Mouse (Mus musculus): ENCODE measurements around the gene Dnah2.

Gene Dnah2

DNA sequence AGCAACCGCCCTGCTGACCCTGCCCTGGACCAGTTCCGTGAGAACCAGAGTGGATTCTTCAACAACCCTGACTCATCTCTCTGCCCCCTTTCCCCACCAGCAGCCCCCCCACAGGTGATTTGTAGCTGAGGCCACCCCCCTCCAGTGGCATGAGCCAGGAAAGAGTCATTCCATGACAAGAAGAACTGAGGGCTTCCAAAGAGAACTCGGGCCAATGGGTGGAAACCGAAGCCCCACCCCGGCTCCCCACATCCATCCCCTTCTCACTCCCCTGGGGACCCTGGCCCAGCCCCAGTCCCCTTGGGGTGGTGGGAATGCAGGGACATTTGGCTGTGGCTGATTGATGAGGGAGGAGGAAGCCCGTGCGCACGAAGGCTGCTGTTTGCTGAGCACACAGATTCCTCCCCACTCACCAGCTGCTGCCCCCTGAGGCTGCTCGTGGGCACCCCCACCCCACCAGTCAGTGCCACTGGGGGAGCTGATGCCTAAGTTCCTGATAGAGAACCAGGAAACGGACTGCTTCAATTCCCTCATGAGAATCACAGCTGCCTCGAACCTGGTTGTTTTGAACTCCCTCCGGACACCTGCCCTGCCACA is at the start of gene Dnah2:
TSS of gene Dnah2 (minus strand) at position 51 of the 597 bp plus-strand sequence.
- ChIA-PET POLR2A (interaction anchor here in 3 of 4 experiments (0.6 to 10.6 kb wide), 7 partner anchors 8 to 347 kb away, joined by 3 to 110 read pairs (median 7); partner anchors contain the start of genes Efnb3 (in 2 of the 3), Trp53 (in 1 of the 3) and Wrap53 (in 1 of the 3)), CTCF (interaction anchor here in 1 of 4 experiments (1.1 kb wide), 1 partner anchor 65 kb away, joined by 4 read pairs; no protein-coding TSS in a partner anchor)

DNA sequence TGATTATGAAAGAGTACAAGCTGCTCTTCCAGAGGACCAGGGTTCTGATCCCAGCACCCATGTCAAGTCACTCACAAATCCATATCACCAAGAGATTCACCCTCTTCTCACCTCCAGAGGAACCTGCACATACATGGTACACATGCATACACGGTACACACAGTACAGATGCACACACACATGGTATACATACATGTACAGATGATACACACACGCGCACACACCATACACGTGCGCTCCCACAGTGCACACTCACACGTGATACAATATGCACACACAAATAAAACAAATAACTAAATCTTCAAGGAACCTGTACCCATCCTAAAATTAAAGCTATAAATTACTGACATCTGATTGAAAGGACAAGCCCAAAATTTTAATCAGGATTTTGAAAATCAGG is 45.9 kb upstream of the Dnah2 start:
- ChIA-PET POLR2A (interaction anchor here in 3 of 4 experiments (0.7 to 16.3 kb wide), 7 partner anchors 10 to 219 kb away, joined by 3 to 500 read pairs (median 6); partner anchors contain the start of genes Trp53 (in 3 of the 3), Wrap53 (in 3 of the 3) and Atp1b2 (in 2 of the 3)), CTCF (interaction anchor here in 1 of 4 experiments (0.6 to 1.8 kb wide), 2 partner anchors 10 to 29 kb away, joined by 3 to 5 read pairs; no protein-coding TSS in a partner anchor)

DNA sequence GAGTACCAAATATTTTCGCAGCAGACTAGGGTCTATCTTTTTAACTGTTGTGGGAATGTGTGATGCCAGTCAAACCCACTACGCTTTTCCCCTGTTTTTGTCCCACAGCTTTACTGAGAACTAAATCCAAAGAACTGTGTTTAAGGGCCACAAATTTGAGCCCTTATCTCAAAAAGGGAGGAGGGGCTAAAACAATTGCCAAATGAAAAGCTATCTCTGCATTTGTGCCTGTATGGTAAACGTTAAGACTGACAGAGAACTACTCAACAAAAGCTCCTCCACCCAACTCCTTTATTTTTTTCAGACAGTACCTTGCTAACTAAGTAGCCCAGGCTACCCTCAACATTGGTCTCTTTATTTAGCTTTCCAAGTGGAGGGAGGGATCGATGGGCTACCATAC is 43.9 kb upstream of the Dnah2 start:
- ChIA-PET CTCF (interaction anchor here in 2 of 4 experiments (0.7 to 1.6 kb wide), 3 partner anchors 36 to 582 kb away, joined by 3 read pairs; no protein-coding TSS in a partner anchor), POLR2A (interaction anchor here in 3 of 4 experiments (0.6 to 17.7 kb wide), 17 partner anchors 8 to 269 kb away, joined by 3 to 500 read pairs (median 4); partner anchors contain the start of genes Trp53 (in 3 of the 3), Wrap53 (in 3 of the 3), Atp1b2 (in 2 of the 3) and Cntrob (in 1 of the 3))

GRCm38 (mm10) chr11:69591899-69592637 is 43.2 kb upstream of the Dnah2 start:
- POLR2A ChIA-PET: interaction anchor here (0.6 to 17.7 kb wide), 18 partner anchors 8 to 268 kb away, joined by 3 to 500 read pairs (median 4); partner anchors contain the start of genes Trp53 (in 3 of the 4), Wrap53 (in 3 of the 4), Atp1b2 (in 2 of the 4) and Cntrob (in 1 of the 4)
- CTCF ChIA-PET: interaction anchor here in 2 of 4 experiments (0.7 kb wide), 2 partner anchors 125 to 339 kb away, joined by 3 to 5 read pairs; no protein-coding TSS in a partner anchor

DNA sequence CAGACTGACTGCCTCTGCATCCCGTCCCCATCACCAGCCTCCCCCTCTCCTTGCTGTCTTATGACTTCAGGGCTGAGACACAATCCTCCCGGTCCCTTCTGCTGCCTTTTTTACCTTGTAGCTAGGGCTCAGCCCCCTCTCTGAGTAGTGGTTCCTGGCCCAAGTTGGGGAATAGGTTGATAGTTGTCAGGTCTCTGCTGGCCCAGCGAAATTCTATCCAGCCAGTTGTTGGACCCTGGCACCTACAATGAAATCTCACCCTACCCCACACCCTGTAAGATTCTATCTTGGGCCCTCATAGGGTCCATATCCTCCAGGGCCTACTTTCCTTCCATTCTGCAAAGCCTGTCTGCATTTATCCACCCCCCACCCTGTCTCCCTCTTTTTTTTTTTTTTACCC is 42.5 kb upstream of the Dnah2 start:
- ChIA-PET CTCF (interaction anchor here in 2 of 4 experiments (0.7 to 3.1 kb wide), 2 partner anchors 11 to 338 kb away, joined by 5 to 14 read pairs; partner anchors contain the start of genes Trp53 (in 1 of the 2) and Wrap53 (in 1 of the 2)), POLR2A (interaction anchor here (0.7 to 17.7 kb wide), 10 partner anchors 9 to 63 kb away, joined by 3 to 500 read pairs (median 6); partner anchors contain the start of genes Atp1b2 (in 2 of the 4), Trp53 (in 2 of the 4), Wrap53 (in 2 of the 4) and Fxr2 (in 1 of the 4))

DNA sequence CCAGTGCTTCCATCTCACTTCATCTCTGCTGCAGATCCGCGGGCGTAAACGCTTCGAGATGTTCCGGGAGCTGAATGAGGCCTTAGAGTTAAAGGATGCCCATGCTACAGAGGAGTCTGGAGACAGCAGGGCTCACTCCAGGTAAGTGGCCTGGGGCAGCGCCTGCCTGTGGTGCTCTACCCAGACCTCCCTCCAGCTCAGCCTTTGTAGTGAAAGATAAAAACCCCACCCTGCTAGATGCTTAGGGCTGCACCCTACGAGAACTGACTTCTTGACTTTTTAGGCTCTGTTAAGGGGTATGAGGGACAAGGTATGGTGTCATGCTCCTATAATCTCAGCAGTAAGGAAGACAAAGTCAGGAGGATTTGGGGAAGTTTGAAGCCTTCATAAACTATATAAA is 41.7 kb upstream of the Dnah2 start:
- ChIA-PET POLR2A (interaction anchor here (0.6 to 17.7 kb wide), 19 partner anchors 8 to 810 kb away, joined by 3 to 500 read pairs (median 6); partner anchors contain the start of genes Atp1b2 (in 3 of the 4), Trp53 (in 2 of the 4), Wrap53 (in 2 of the 4) and Fxr2 (in 1 of the 4)), CTCF (interaction anchor here in 3 of 4 experiments (0.6 to 3.1 kb wide), 12 partner anchors 9 to 1078 kb away, joined by 3 to 18 read pairs (median 6); partner anchors contain the start of genes Trp53 (in 2 of the 3) and Wrap53 (in 2 of the 3))

DNA sequence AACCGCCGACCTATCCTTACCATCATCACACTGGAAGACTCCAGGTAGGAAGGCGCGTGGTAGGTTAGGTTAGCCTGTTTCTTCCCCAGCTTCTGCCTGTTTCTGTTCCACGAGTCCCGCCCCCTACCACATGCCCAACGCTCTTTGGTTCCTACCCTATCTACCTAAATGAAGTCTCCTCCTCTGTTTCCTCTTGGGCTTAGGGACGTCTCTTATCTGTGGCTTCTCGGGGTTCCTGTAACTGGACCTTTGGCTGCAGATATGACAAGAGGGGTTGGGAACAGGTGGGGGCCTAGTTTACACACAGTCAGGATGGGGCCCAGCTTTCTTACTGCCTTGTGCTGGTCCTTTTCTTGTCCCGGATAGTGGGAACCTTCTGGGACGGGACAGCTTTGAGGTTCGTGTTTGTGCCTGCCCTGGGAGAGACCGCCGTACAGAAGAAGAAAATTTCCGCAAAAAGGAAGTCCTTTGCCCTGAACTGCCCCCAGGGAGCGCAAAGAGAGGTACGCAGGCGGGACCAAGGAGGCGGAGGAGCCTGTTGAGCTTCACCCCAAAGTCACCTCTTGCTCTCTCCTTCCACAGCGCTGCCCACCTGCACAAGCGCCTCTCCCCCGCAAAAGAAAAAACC is 40.4 kb upstream of the Dnah2 start:
- CTCF ChIA-PET: interaction anchor here (0.5 to 3.1 kb wide), 7 partner anchors 9 to 128 kb away, joined by 3 to 18 read pairs (median 5); partner anchors contain the start of genes Trp53 (in 2 of the 4) and Wrap53 (in 2 of the 4)
- POLR2A ChIA-PET: interaction anchor here in 3 of 4 experiments (0.7 to 17.7 kb wide), 24 partner anchors 8 to 128 kb away, joined by 3 to 500 read pairs (median 5); partner anchors contain the start of genes Atp1b2 (in 3 of the 3), Trp53 (in 3 of the 3), Wrap53 (in 3 of the 3) and Efnb3 (in 1 of the 3)

DNA sequence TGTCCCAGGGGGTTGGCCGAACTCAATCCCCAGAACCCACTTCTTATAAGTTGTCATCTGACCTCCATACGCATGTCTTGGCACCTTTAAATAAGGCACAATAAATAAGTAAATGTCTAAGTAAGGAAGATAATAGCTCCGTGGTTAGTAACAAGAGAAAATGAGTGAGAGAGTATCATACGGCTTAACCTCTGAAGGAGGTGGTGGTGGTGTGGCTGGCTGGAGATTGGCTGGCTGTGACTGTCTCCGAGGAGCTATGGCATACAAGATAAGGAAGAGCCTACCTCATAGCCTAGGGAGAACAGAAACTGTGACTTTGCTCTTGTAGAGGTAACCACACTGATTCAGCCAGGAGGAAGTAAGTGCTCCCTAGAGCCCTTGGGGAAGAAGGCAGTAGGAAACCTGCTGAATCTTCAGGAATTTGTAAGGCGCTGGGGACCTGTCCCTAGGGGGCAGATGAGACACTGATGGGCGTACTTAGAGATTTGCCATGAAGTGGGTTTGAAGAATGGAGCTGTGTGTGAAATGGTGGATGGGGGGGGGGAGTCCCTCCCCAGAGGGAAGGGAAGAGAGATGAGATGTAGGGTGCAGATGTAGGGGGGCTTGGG is 36.9 kb upstream of the Dnah2 start:
- ChIA-PET POLR2A (interaction anchor here (0.5 to 17.7 kb wide), 51 partner anchors 8 to 452 kb away, joined by 3 to 500 read pairs (median 3); partner anchors contain the start of genes Atp1b2 (in 2 of the 4), Cd68 (in 2 of the 4), Mpdu1 (in 2 of the 4) and Shbg (in 2 of the 4)), CTCF (interaction anchor here (0.6 to 1.6 kb wide), 9 partner anchors 10 to 164 kb away, joined by 3 to 6 read pairs (median 4); partner anchors contain the start of gene Fxr2 (in 1 of the 4))

DNA sequence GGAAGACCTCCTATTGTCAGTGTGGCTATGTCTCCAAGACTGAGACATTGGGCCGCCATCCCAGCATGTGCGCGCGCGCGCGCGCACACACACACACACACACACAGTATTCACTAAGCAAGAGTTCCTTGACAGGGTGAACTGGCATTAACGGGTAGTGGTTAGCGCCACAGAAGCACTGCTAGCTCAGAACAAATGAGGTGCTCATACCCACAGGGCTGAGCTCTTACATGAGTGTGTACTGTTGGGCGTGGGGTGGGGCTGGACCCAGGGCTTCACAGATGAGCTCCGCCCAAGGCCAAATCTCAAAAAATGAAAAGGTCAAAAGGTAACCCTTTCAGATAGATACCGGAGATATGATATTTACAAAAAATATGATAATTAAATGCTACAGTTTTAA is 36.0 kb upstream of the Dnah2 start:
- POLR2A ChIA-PET: interaction anchor here (0.7 to 17.7 kb wide), 41 partner anchors 9 to 451 kb away, joined by 3 to 500 read pairs (median 5); partner anchors contain the start of genes Atp1b2 (in 3 of the 4), Mpdu1 (in 3 of the 4), Cd68 (in 2 of the 4) and Shbg (in 2 of the 4)
- CTCF ChIA-PET: interaction anchor here (0.5 to 1.5 kb wide), 6 partner anchors 11 to 121 kb away, joined by 3 to 5 read pairs (median 4); no protein-coding TSS in a partner anchor

GRCm38 (mm10) chr11:69584008-69584407 is 35.1 kb upstream of the Dnah2 start:
- ChIA-PET POLR2A (interaction anchor here (0.5 to 17.7 kb wide), 32 partner anchors 8 to 316 kb away, joined by 3 to 500 read pairs (median 4); partner anchors contain the start of genes Atp1b2 (in 3 of the 4), Efnb3 (in 2 of the 4), Shbg (in 2 of the 4) and Eif4a1 (in 1 of the 4)), CTCF (interaction anchor here in 3 of 4 experiments (0.6 to 1.1 kb wide), 5 partner anchors 13 to 37 kb away, joined by 3 to 4 read pairs (median 3); no protein-coding TSS in a partner anchor)

DNA sequence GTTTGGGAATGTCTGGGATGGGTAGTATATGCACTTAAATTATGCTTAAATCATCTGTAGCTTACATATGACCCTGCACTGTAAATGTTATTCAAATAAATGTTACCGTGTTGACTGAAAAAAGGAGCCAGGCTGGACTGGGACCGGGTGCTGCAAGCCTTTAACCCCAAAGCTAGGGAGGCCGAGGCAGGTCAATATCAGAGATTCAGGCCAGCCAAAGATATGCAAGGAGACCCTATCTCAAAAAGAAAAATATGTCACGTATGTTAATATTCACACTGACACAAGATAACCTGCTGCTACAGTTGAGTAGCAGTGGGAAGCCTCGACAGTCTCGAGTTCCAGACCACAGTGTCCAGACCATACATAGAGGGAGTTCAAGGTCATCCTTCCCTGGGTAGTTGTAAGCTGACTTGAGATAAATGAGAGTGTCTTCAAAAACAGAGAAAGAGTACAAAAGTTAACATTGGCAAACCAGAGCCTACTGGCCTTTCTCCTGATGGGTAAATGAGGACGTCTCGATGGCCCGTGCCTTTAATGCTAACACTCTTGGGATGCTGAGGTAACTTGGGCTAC is 33.4 kb upstream of the Dnah2 start:
- ChIA-PET CTCF (interaction anchor here in 3 of 4 experiments (0.6 to 2.7 kb wide), 9 partner anchors 21 to 1178 kb away, joined by 3 to 16 read pairs (median 3); no protein-coding TSS in a partner anchor), POLR2A (interaction anchor here (0.6 to 17.7 kb wide), 73 partner anchors 9 to 522 kb away, joined by 3 to 500 read pairs (median 4); partner anchors contain the start of genes Atp1b2 (in 2 of the 4), Cd68 (in 2 of the 4), Efnb3 (in 2 of the 4) and Fxr2 (in 2 of the 4))

GRCm38 (mm10) chr11:69581814-69582213 is 32.9 kb upstream of the Dnah2 start:
- POLR2A ChIA-PET: interaction anchor here (0.5 to 17.7 kb wide), 79 partner anchors 9 to 577 kb away, joined by 3 to 500 read pairs (median 4); partner anchors contain the start of genes Efnb3 (in 3 of the 4), Atp1b2 (in 2 of the 4), Cd68 (in 2 of the 4) and Fxr2 (in 2 of the 4)
- CTCF ChIA-PET: interaction anchor here in 3 of 4 experiments (0.6 to 2.7 kb wide), 7 partner anchors 24 to 1178 kb away, joined by 3 to 16 read pairs (median 3); no protein-coding TSS in a partner anchor

GRCm38 (mm10) chr11:69581147-69581688 is 32.3 kb upstream of the Dnah2 start:
- POLR2A ChIA-PET: interaction anchor here (0.5 to 17.7 kb wide), 115 partner anchors 10 to 576 kb away, joined by 3 to 500 read pairs (median 6); partner anchors contain the start of genes Fxr2 (in 4 of the 4), Efnb3 (in 3 of the 4), Sat2 (in 3 of the 4) and Atp1b2 (in 2 of the 4)

GRCm38 (mm10) chr11:69580572-69581146 is 31.7 kb upstream of the Dnah2 start:
- CTCF ChIA-PET: interaction anchor here (0.6 to 2.7 kb wide), 34 partner anchors 9 to 338 kb away, joined by 3 to 23 read pairs (median 5); partner anchors contain the start of genes Sat2 (in 2 of the 4), Cyb5d1 (in 1 of the 4), Fxr2 (in 1 of the 4) and Naa38 (in 1 of the 4)

More at GRCm38 (mm10) chr11:69581147-69581688, 32.3 kb upstream of the Dnah2 start:
- CTCF ChIA-PET: interaction anchor here in 2 of 4 experiments (0.7 to 2.7 kb wide), 12 partner anchors 8 to 339 kb away, joined by 3 to 19 read pairs (median 4); no protein-coding TSS in a partner anchor

More at GRCm38 (mm10) chr11:69580572-69581146, 31.7 kb upstream of the Dnah2 start:
- POLR2A ChIA-PET: interaction anchor here (0.6 to 17.7 kb wide), 145 partner anchors 9 to 649 kb away, joined by 3 to 500 read pairs (median 6); partner anchors contain the start of genes Fxr2 (in 4 of the 4), Cd68 (in 3 of the 4), Cyb5d1 (in 3 of the 4) and Efnb3 (in 3 of the 4)

Data from embryonic stem cell, embryonic (primary cell).